Mouse (Mus musculus) adipocyte (in vitro differentiated cells): ENCODE results near the gene Angpt4.
A peak's percentile ranks its signal among the peaks of the same experiment; 100 is the strongest.

Experiments used
- DNase-seq: peaks from one replicate; pipeline ENCODE4 v3.0.0-alpha.2; 2016; ENCODE audit warnings: low spot score

Gene Angpt4

DNA sequence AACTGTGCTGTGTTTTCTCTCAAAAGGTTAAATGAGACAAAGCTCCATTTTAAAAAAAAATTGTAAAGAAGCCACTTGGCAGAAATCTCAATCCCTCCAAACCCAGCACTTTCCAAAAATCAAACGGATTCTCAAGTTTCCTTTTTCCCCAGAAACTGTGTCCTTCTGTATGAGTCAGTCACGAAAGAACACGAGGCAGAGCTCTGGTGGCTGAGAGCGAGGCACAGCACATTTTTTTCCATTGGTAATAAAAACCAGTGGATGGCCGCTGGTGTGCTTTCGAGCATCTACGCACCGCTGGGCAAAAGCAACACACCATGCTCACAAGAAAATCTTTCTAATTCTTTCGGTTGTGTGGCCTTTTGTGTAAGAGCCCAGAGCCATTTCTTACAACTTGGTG is 73.0 kb downstream of the Angpt4 start:
- peak; percentile 29 for DNase-seq

DNA sequence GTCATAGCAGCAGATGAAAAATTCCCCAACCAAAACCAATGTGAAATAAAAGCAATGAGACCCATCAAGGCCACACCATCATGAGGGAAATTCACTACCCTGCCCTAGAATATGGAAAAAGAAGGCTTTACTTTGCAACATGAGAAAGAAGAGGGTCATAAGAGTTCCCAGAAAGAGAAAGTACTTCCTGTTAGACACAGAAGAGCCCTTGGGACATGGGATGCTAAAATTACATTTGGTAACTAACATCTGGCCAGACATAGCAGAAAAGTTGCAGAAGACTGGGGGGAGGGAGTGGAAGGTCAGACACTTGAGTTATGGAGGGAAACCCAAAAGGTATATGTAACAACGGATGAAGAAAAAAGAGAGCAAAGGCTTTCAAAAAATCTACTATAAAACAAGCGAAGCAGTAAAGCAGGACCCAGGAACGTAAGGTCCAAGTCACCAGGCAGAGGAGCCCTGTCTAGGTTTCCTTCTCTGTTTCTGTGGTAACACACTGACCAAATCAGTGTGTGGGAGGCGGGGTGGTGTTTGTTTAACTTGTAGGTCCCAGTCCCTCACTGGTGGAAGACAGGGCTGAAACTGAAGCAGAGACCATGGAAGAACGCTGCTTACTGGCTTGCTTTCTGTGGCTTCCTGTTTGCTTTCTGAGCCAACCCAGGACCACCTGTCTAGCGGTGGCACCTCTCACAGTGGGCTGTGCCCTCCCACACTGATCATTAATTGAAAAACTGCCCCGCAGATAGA is 74.6 kb downstream of the Angpt4 start:
- peak; percentile 42 for DNase-seq

DNA sequence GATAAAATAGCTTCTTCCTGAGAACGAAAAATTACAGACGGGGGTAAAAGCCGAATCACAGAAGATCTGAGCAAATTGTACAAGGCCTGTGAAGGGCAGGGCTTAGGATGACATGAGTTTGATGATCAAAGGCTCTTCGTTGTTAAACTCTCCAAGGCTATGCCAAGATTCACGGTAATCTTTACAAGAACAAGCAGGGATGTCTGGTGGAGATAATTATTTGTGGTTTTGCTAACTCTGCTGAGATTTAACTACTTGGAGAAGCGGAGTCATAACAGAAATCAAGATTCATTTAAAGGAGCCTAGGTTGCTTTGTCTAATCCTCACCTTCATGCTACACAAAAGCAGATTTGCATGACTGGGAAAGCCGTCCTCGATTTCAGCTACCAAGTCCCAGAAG is 75.9 kb downstream of the Angpt4 start:
- DNase-seq = no peak

DNA sequence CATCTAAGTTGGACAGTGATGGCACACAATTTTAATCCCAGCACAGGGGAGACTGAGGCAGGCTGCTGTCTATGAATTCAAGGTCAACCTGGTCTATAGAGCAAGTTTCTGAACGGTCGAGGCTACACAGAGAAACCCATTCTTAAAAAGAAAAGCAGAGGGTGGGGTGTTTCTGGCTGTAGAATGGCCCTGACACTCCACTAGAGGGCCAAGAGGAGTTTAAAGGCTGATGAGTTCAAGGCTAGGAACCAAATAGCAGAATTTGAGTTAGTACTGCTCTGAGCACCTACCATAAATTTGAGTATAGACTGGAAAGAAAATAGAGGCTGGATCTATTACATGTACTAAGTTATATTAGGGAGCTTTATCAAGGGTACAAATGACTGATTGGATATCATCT is 78.0 kb downstream of the Angpt4 start:
- DNase-seq = no peak

DNA sequence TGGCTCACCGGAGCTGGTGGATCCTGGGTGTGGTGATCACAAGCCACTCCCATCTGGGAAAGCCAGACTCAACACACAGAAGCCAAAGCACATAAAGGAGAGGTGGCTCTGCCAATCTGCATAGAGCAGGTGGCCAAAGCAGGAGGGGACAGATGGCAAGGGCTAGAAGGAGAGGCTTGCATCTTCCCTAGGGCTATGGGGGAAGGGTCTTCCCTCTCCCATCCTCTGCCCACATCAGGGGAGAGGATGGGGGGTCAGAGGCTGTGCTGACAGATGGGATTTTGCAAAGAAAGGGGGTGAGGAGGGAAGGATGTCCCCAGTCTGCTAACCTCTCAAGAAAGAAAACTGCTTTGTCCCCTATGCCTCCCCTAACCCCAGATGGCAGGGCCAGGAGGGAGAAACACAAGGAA is 80.0 kb downstream of the Angpt4 start:
- DNase-seq = no peak

DNA sequence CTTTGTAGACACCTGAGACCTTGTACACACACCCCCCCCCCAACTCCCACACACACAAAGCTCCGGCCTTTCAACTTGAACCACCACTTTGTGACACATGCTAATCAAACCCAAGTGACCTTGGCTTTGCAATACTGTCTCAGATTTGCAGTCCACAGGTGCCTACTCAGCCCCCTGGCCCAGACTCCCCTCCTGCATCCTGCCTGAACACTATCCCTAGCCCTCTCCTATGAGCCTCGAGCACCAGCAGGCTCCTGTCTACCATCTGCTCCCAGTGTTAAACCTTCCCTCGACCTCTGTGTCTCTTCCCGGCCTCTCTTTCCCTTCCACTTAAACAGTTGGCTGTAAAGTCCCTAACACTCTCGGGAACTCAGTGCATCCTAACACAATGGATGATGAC is 80.4 kb downstream of the Angpt4 start:
- no peak for DNase-seq

DNA sequence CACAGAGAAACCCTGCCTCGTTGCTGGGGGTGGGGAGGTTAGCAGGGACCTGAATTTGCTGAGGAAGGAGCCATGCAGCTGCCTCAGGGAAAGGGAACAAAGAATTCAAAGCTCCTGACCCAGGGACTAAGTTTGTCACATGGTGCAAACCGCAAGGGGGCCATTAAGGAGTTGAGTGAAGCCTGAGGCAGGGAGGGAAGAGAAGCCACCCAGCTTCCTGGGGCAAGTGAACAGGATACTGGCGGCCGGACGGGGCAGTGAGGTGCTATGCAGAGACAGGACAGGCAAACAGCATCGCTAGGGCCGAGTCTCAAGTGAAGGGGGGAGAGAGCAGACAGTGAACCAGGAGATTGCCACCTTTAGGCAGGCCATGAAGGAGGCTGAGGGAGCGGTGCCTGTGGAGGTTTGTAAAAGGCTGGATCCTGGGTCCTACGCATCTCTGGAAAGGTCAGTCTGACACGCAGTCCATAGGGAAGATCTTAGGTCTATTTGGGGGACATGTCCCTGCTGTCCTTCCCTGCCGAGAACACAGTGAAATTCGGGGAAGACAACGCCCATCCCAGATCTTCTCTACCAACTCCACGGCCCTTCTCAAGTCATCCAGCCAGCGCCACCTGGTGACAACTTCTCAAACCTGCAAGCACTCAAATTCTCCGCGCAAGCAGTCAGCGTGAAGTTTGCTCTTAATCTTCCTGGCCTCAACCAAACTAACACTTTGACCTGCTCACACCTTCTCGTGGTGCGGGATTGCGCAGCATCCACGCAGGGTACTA is 83.5 kb downstream of the Angpt4 start:
- DNase-seq = peak; percentile 73
